Mouse (Mus musculus) cerebellum, adult 2 months (tissue): Measurements from ENCODE around the gene Vmn1r8.

ENCODE experiments used
- CTCF ChIP-seq: fragments of 200-500 bp; IDR thresholded peaks from 2 replicates; pipeline ENCODE4 v1.5.1; 2011; ENCODE audit warnings: low read depth, mild to moderate bottlenecking, control low read depth, low read length, moderate library complexity, borderline replicate concordance; ENCODE audit not compliant: insufficient read depth
- POLR2A ChIP-seq: fragments of 200-500 bp; IDR thresholded peaks from 2 replicates; pipeline ENCODE4 v1.6.1; 2011; ENCODE audit warnings: low read length, control low read depth, borderline replicate concordance; ENCODE audit not compliant: insufficient read depth

GRCm38 (mm10) chr6:57063730-57064129 is 31.6 kb downstream of the Vmn1r8 start:
- TF ChIP-seq CTCF (no peak), POLR2A (no peak)
